Mouse (Mus musculus) lung, postnatal 0 days (tissue): Measurements from ENCODE around the gene C330021F23Rik. TPM values are rescaled to one million over a fixed set of nuclear protein-coding genes. Genes with fewer than 3 reads are reported as not detected.

Experiments used
- ATAC-seq: fragments of 200-750 bp; cut with Nextera tagmentation; 2 replicates; pipeline ENCODE4 v1.8.0; 2017; ENCODE audit warnings: moderate library complexity
- DNase-seq: peaks from one replicate; pipeline ENCODE4 v3.0.0-alpha.2; 2016; ENCODE audit warnings: low spot score
- H3K27ac ChIP-seq: fragments of 300-500 bp; sonication (generic); 2 replicates; pipeline ENCODE4 v1.5.1; 2014; ENCODE audit warnings: antibody characterized with exemption, mild to moderate bottlenecking, low read length, mixed read lengths
- H3K27me3 ChIP-seq: fragments of 300-500 bp; sonication (generic); replicated peaks from 2 replicates; pipeline ENCODE4 v1.6.1; 2014; ENCODE audit warnings: low read length, mixed read lengths; ENCODE audit not compliant: insufficient read depth
- H3K36me3 ChIP-seq: fragments of 300-500 bp; sonication (generic); 2 replicates; pipeline ENCODE4 v1.6.1; 2014; ENCODE audit warnings: low read length, mixed read lengths; ENCODE audit not compliant: insufficient read depth
- H3K4me1 ChIP-seq: fragments of 300-500 bp; sonication (generic); 2 replicates; pipeline ENCODE4 v1.6.1; 2014; ENCODE audit warnings: antibody characterized with exemption, low read depth, low read length, mixed read lengths; ENCODE audit not compliant: insufficient read depth
- H3K4me2 ChIP-seq: fragments of 300-500 bp; sonication (generic); replicated peaks from 2 replicates; pipeline ENCODE4 v1.6.1; 2014; ENCODE audit warnings: low read depth, mild to moderate bottlenecking, low read length, moderate library complexity, mixed read lengths
- H3K4me3 ChIP-seq: fragments of 300-500 bp; sonication (generic); 2 replicates; pipeline ENCODE4 v1.5.1; 2014; ENCODE audit warnings: low read depth, low read length
- H3K9ac ChIP-seq: fragments of 300-500 bp; sonication (generic); replicated peaks from 2 replicates; pipeline ENCODE4 v1.6.1; 2014; ENCODE audit warnings: low read depth, mild to moderate bottlenecking
- H3K9me3 ChIP-seq: fragments of 300-500 bp; sonication (generic); 2 replicates; pipeline ENCODE4 v1.6.1; 2016; ENCODE audit warnings: low read length, mixed read lengths
- CTCF ChIP-seq: IDR thresholded peaks from 2 replicates; pipeline ENCODE4 v1.5.1; 2016; ENCODE audit warnings: antibody characterized with exemption, mild to moderate bottlenecking
- EP300 ChIP-seq: IDR thresholded peaks from 2 replicates; pipeline ENCODE4 v1.6.1; 2016; ENCODE audit warnings: antibody characterized with exemption, mild to moderate bottlenecking, control low read depth
- WGBS: fragments of 180-500 bp; shearing (Covaris S2); extraction: QIAGEN DNeasy Blood & Tissue Kit; methylation state at CpG from one replicate; pipeline ENCODE4 v1.1.7; 2014; 5-methylcytosine and 5-hydroxymethylcytosine counted together
- polyA plus RNA-seq: library from polyadenylated mRNA; unstranded; fragments of >200 nt; fragmentation: Nextera tagmentation; extraction: Ambion mirVana; gene quantifications from 2 replicates; pipeline ENCODE4 v1.2.1, GENCODE M21; 2015

Gene C330021F23Rik
- polyA plus RNA-seq, 1 experiment from 2014 or later = 0.36 TPM

DNA sequence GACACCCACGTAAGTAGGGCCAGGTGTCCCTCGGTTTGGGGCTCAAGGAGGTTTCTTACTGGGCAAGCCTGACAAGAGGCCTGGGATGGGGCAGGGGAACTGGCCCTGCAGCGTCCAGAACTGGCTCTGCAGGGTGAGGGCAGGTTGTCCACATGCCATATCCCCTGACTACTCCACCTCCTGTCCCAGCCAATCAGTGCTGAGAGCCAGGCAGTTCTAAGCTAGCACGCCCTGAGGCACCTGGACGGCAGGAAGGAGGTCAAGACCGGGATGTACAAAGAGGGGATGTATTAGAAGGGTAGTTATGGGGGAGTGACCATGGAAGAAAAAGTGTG, 42.0 kb downstream of the C330021F23Rik start:
- Histone ChIP-seq H3K9ac (no peak overlapping the region), H3K27ac (no peak overlapping the region), H3K4me1 (no peaks in the 10 kb centered on the region), H3K4me2 (no peak overlapping the region), H3K9me3 (no peaks in the 10 kb centered on the region), H3K36me3 (peaks cover 17% of the 10 kb centered on the region), H3K4me3 (no peak overlapping the region), H3K27me3 (no peaks in the 10 kb centered on the region)
- no peak for TF ChIP-seq CTCF
- no peak for TF ChIP-seq EP300
- WGBS = 72% methylated on average over 6 of the region's 6 CpGs
- ATAC-seq (peak; percentile 70), DNase-seq (peak; percentile 30)

DNA sequence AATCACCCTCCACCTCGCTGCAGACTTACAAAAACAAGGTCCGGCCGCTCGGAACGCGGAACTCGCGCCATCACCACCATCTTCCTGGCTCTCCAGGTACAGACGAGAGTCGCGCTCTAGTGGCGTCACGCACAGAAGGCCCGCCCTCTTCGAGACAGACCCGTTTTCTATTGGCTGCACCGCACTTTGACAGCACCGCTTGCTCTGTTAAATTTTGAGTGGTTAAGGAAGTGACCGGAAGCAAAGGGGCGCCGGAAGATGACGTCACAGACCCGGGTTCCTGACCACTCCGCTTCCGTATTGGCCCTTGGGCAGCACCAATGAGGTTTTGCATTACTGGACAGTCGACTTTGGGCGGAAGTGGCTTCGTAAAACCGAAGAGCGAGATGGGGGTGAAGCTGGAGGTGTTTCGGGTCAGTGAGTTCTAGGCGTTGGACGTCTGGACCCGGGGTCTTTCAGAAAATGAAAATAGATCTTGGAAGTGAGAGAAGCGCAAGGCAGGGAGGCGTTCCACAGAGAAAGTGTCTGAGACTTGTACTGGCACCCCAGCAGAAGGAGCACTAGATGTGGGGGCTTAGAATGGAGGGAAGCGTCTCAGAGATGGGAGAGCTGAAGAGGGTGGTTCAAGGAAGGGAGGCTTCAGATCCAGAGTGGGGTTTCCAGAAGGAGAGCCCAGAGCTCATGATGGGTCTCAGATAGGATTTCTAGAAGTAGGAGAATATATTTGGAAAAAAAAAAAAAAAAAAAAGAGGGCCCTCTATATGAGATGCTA, 53.6 kb downstream of the C330021F23Rik start, which contains the start of the genes Xab2 and Pet100:
Xab2 (minus strand) TSS at position 118 of the 772 bp plus-strand sequence.
Pet100 (plus strand) TSS at position 350 of the 772 bp plus-strand sequence.
- no peaks in the 10 kb centered on the region for H3K9me3 ChIP-seq
- H3K4me3 ChIP-seq = peak within 1 kb of the TSS; percentile 68
- under 1% methylated on average over 37 of the region's 37 CpGs for WGBS
- no peak for TF ChIP-seq CTCF
- no peak for TF ChIP-seq EP300
- H3K4me1 ChIP-seq = peaks cover 9% of the 10 kb centered on the region; the same call in 1 of the 2 replicates
- H3K9ac ChIP-seq = peak within 1 kb of the TSS; percentile 69
- peak; percentile 98 for ATAC-seq
- H3K27ac ChIP-seq = no peak within 1 kb of the TSS
- peak; percentile 99 for DNase-seq
- H3K36me3 ChIP-seq = peaks cover 6% of the 10 kb centered on the region
- H3K27me3 ChIP-seq = no peaks in the 10 kb centered on the region
- peak within 1 kb of the TSS; percentile 75 for H3K4me2 ChIP-seq

DNA sequence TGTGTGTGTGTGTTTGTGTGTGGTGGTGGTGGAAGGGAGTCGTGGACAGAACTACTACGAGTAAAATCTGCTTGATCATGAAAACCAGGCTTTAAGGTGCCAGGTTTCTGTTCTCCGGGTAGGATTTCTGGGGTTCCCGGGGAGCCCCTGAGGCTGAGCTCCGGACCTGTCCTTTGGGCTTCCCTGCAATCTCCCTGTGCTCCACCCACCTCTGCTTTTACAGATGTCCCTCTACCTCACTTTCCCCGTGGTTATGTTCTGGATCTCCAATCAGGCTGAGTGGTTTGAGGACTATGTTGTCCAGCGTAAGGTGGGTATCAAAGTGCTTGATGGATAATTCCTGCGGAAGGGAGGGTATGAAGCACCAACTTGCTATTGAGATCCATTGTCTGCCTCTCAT, 54.3 kb downstream of the C330021F23Rik start:
- Histone ChIP-seq H3K9ac (no peak overlapping the region), H3K4me3 (peak overlapping the region; percentile 68; the same call in 1 of the 2 replicates), H3K27me3 (no peaks in the 10 kb centered on the region), H3K9me3 (no peaks in the 10 kb centered on the region), H3K36me3 (no peaks in the 10 kb centered on the region; the same call in 1 of the 2 replicates), H3K4me1 (peaks cover 9% of the 10 kb centered on the region; the same call in 1 of the 2 replicates), H3K4me2 (peak overlapping the region; percentile 62), H3K27ac (no peak overlapping the region)
- no peak for TF ChIP-seq CTCF
- TF ChIP-seq EP300 = no peak
- ATAC-seq (no peak), DNase-seq (no peak)
- 68% methylated on average over 8 of the region's 8 CpGs for WGBS

DNA sequence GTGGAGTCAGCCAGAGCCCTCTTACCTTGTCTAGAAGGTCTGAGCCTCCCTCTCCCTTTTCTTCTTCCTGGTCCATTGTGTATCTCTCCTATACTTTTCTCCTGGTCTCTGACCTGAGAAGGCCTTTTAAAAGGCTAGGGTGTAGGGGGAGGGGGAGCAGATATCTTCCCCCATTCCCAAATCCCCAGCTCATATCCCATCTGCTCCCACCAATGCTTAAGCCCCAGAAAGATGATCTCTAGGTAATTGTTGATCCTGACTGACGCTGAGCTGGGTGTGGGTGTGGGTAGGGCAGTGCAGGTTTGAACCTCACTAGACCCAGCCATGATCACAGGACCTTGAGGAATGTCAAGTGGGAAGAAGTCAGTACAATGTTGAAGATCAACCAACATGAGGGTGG, 57.7 kb downstream of the C330021F23Rik start, which contains the start of gene Pcp2:
Pcp2 (minus strand) TSS at position 101 of the 400 bp plus-strand sequence.
- Histone ChIP-seq H3K27me3 (no peaks in the 10 kb centered on the region), H3K4me1 (peaks cover 3% of the 10 kb centered on the region; the same call in 1 of the 2 replicates), H3K4me3 (no peak within 1 kb of the TSS), H3K4me2 (no peak within 1 kb of the TSS), H3K27ac (no peak within 1 kb of the TSS), H3K9me3 (no peaks in the 10 kb centered on the region), H3K9ac (no peak within 1 kb of the TSS), H3K36me3 (no peaks in the 10 kb centered on the region)
- 64% methylated on average over 1 of the region's 1 CpGs for WGBS
- TF ChIP-seq CTCF (no peak), EP300 (no peak)
- no peak for DNase-seq
- ATAC-seq = no peak

DNA sequence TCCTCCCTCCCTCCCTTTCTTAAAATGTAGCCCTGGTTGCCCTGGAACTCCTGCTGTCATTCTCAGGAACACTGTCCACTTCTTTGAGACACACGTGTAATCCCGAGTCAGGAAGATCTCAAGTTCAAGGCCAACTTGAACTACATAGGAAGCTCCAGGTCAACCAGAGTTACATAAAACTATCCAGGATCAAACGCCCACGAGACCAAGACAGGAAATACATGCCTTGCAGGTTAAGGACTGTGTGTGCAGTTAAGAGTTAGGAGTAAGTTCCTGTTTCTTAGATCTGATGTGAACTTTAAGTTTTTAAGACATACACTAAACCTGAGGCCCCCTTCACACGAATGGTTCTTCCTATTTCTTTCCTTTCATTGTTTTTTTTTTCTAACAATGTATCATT, 59.2 kb downstream of the C330021F23Rik start:
- H3K36me3 ChIP-seq = no peaks in the 10 kb centered on the region
- no peaks in the 10 kb centered on the region for H3K9me3 ChIP-seq
- H3K4me2 ChIP-seq = no peak overlapping the region
- WGBS = 46% methylated on average over 5 of the region's 5 CpGs
- H3K27ac ChIP-seq = no peak overlapping the region
- no peak for TF ChIP-seq CTCF
- no peak for TF ChIP-seq EP300
- H3K9ac ChIP-seq = no peak overlapping the region
- no peaks in the 10 kb centered on the region for H3K27me3 ChIP-seq
- peaks cover 3% of the 10 kb centered on the region; the same call in 1 of the 2 replicates for H3K4me1 ChIP-seq
- DNase-seq (no peak), ATAC-seq (no peak)
- H3K4me3 ChIP-seq = no peak overlapping the region

DNA sequence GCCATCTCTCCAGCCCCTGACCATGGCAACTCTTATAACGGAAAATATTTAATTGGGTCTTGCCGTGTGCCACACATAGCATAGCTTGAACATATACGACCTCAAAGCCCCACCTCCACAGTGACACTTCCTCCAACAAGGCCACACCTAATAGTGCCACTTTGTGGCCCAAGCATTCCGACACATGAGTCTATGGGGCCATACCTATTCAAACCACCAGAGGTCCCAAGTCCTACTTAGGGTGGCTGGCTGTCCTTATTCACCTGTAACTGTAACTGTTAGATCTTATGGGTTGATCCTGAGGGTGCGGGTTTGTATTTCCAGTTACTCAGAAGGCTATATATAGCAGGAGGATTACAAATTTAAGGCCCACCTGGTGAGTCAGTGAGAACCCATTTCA, 60.2 kb downstream of the C330021F23Rik start:
- H3K36me3 ChIP-seq = no peaks in the 10 kb centered on the region
- WGBS = 28% methylated on average over 5 of the region's 5 CpGs
- no peak overlapping the region for H3K9ac ChIP-seq
- no peak overlapping the region for H3K4me3 ChIP-seq
- TF ChIP-seq CTCF (peak; percentile 70), EP300 (no peak)
- ATAC-seq (no peak), DNase-seq (peak; percentile 69)
- no peak overlapping the region for H3K4me2 ChIP-seq
- H3K27ac ChIP-seq = no peak overlapping the region
- H3K4me1 ChIP-seq = peaks cover 3% of the 10 kb centered on the region; the same call in 1 of the 2 replicates
- H3K27me3 ChIP-seq = no peaks in the 10 kb centered on the region
- no peaks in the 10 kb centered on the region for H3K9me3 ChIP-seq
